Mouse (Mus musculus) E14TG2a.4 (cell line): ENCODE results near the gene Psmc6.

Experiments
- CTCF ChIP-seq: conservative IDR thresholded peaks from 2 replicates; pipeline ENCODE4 v1.5.1; 2014; ENCODE audit warnings: low read length
- NANOG ChIP-seq: IDR thresholded peaks from 2 replicates; pipeline ENCODE4 v1.6.1; 2014; ENCODE audit warnings: borderline replicate concordance, low read length, mixed read lengths
- POU5F1 ChIP-seq: IDR thresholded peaks from 2 replicates; pipeline ENCODE4 v1.6.1; 2014; ENCODE audit warnings: low read length, borderline replicate concordance

DNA sequence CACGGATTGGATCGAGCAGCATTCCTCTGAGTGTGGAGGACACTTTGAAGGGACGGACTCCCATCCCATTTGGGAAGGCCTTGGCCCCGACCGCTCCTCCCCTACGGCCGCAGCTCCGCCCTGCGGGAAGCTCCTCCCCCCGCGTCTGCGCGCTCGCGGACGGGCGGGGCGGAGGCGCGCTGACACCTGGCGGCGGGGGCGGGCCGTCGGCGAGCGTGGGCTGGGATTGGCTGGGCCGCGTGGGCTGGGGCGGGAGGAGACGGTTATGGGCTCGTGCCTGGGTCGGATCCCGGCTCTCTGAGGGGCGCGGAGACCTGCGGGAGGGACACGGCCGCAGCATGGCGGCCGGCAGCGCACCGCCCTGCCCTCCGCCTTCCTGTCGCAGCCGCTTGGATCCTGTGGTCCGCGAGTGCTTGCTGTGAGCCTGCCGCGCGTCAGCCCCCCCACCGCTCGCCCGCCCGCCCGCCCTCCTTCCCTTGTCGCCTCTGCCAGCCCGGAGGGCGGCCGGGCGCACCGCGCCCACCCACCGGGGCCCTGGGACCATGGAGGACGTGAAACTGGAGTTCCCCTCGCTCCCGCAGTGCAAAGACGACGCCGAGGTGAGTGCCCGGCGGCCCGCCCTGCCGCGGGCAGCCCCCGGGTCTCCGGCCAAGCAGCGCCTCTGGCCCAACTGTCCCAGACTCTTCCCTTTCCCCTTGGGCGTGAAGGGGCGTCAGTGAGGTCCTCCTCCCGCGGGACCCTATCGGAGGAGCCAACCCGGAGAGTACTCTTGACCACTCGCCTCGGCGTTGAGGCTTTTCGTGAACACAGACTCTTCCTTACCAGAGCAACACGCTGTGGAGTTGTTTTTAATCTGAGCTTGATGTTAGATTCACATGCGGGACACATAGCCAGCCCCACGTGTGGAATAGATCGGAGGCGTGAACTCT is 21.6 kb downstream of the Psmc6 start, which contains the start of gene Styx:
- TF ChIP-seq CTCF (no peak), POU5F1 (no peak), NANOG (no peak)
